Mouse (Mus musculus) MEL (cell line): Measurements from ENCODE around the gene Meiob. TPM values are rescaled to one million over a fixed set of nuclear protein-coding genes. Genes with fewer than 3 reads are reported as not detected.

Experiments used
- DNase-seq: peaks from one replicate; pipeline ENCODE4 v3.0.0; 2011; ENCODE audit warnings: low read depth, low spot score
- H3K27ac ChIP-seq: 2 replicates; pipeline ENCODE4 v1.5.1; 2012; ENCODE audit warnings: low read depth, mild to moderate bottlenecking, control low read depth, low read length, moderate library complexity; ENCODE audit not compliant: control insufficient read depth
- H3K27me3 ChIP-seq, 2 experiments: fragments of 150-350 bp in 1 of 2; sonication (generic) in 1 of 2; 2 replicates each; pipeline ENCODE4 v1.6.1; 2012; ENCODE audit warnings: low read length in 2 of 2, mild to moderate bottlenecking in 2 of 2, improper control_type of control experiment in 1 of 2, moderate library complexity in 1 of 2; ENCODE audit not compliant: insufficient read depth in 2 of 2, control insufficient read depth in 1 of 2
- H3K36me3 ChIP-seq, 2 experiments: 2 replicates each; pipeline ENCODE4 v1.6.1; 2012 to 2014; ENCODE audit warnings: low read length in 2 of 2, improper control_type of control experiment in 1 of 2, inconsistent platforms in 1 of 2, mild to moderate bottlenecking in 1 of 2; ENCODE audit not compliant: insufficient read depth in 2 of 2, control insufficient read depth in 1 of 2
- H3K4me1 ChIP-seq, 2 experiments: fragments of 150-350 bp in 1 of 2; sonication (generic) in 1 of 2; 2 replicates each; pipeline ENCODE4 v1.6.1; 2012; ENCODE audit warnings: low read length in 2 of 2, improper control_type of control experiment in 1 of 2, mild to moderate bottlenecking in 1 of 2; ENCODE audit not compliant: insufficient read depth in 2 of 2, control insufficient read depth in 1 of 2
- H3K4me3 ChIP-seq, 2 experiments: fragments of 150-350 bp in 1 of 2; sonication (generic) in 1 of 2; 2 replicates each; pipeline ENCODE4 v1.5.1; 2012; ENCODE audit warnings: low read depth in 2 of 2, low read length in 2 of 2, mild to moderate bottlenecking in 2 of 2, moderate library complexity in 2 of 2, control low read depth in 1 of 2, improper control_type of control experiment in 1 of 2; ENCODE audit not compliant: control insufficient read depth in 1 of 2, insufficient read depth in 1 of 2
- H3K79me2 ChIP-seq: 2 replicates; pipeline ENCODE4 v1.6.1; 2012; ENCODE audit warnings: mild to moderate bottlenecking, low read length, moderate library complexity; ENCODE audit not compliant: control insufficient read depth, poor library complexity, insufficient read depth
- H3K9ac ChIP-seq: 2 replicates; pipeline ENCODE4 v1.6.1; 2012; ENCODE audit warnings: low read depth, mild to moderate bottlenecking, control low read depth, low read length, moderate library complexity; ENCODE audit not compliant: control insufficient read depth, poor library complexity, severe bottlenecking
- H3K9me3 ChIP-seq: fragments of 150-350 bp; sonication (generic); replicated peaks from 2 replicates; pipeline ENCODE4 v1.6.1; 2012; ENCODE audit warnings: mild to moderate bottlenecking, low read length, improper control_type of control experiment, moderate library complexity; ENCODE audit not compliant: insufficient read depth
- CTCF ChIP-seq, 3 experiments: IDR thresholded peaks in 2 of 3; conservative IDR thresholded peaks in 1 of 3; 2 replicates each; pipeline ENCODE4 v1.5.1; 2011 to 2012; ENCODE audit warnings: low read length in 3 of 3, low read depth in 2 of 3, mild to moderate bottlenecking in 2 of 3, improper control_type of control experiment in 1 of 3, inconsistent platforms in 1 of 3, mixed read lengths in 1 of 3, moderate library complexity in 1 of 3; ENCODE audit not compliant: control insufficient read depth in 1 of 3, insufficient read depth in 1 of 3, poor library complexity in 1 of 3, severe bottlenecking in 1 of 3
- GATA1 ChIP-seq: IDR thresholded peaks from 2 replicates; pipeline ENCODE4 v1.6.1; 2011; ENCODE audit warnings: low read depth, low read length, improper control_type of control experiment
- JUND ChIP-seq: IDR thresholded peaks from 2 replicates; pipeline ENCODE4 v1.6.1; 2011; ENCODE audit warnings: low read depth, mild to moderate bottlenecking, improper control_type of control experiment, low read length
- KAT2A ChIP-seq: conservative IDR thresholded peaks from 2 replicates; pipeline ENCODE4 v1.6.1; 2012; ENCODE audit warnings: low read depth, low read length, improper control_type of control experiment, inconsistent platforms
- MAZ ChIP-seq: IDR thresholded peaks from 2 replicates; pipeline ENCODE4 v1.6.1; 2012; ENCODE audit warnings: low read depth, mild to moderate bottlenecking, inconsistent platforms, low read length, improper control_type of control experiment
- MXI1 ChIP-seq: IDR thresholded peaks from 2 replicates; pipeline ENCODE4 v1.6.1; 2011; ENCODE audit warnings: mild to moderate bottlenecking, low read depth, low read length, improper control_type of control experiment
- MYC ChIP-seq: IDR thresholded peaks from 2 replicates; pipeline ENCODE4 v1.6.1; 2011; ENCODE audit warnings: low read depth, mild to moderate bottlenecking, low read length, improper control_type of control experiment, moderate library complexity
- SIN3A ChIP-seq: IDR thresholded peaks from 2 replicates; pipeline ENCODE4 v1.6.1; 2012; ENCODE audit warnings: low read length, improper control_type of control experiment, inconsistent platforms
- SMC3 ChIP-seq: IDR thresholded peaks from 2 replicates; pipeline ENCODE4 v1.6.1; 2011; ENCODE audit warnings: low read depth, low read length, improper control_type of control experiment
- TAL1 ChIP-seq: IDR thresholded peaks from 2 replicates; pipeline ENCODE4 v1.6.1; 2012; ENCODE audit warnings: mild to moderate bottlenecking, inconsistent platforms, low read length, moderate library complexity, mixed read lengths
- TBP ChIP-seq: IDR thresholded peaks from 2 replicates; pipeline ENCODE4 v1.8.0; 2011; ENCODE audit warnings: low read depth, low read length, improper control_type of control experiment
- polyA plus RNA-seq, 2 experiments: library from polyadenylated mRNA; stranded (reverse) in 1 of 2; unstranded in 1 of 2; fragments of >175 nt in 1 of 2; fragments of >200 nt in 1 of 2; gene quantifications; 2 replicates each; pipeline versions ENCODE4 v1.2.1 to v1.2.4; 2012; ENCODE audit warnings: low replicate concordance in 2 of 2, low read depth in 1 of 2; ENCODE audit not compliant: insufficient read length in 2 of 2, insufficient read depth in 1 of 2, missing spikeins in 1 of 2
- total RNA-seq: library from RNA; depleted of rRNA; stranded (reverse); fragments of 300-350 nt; gene quantifications from 2 replicates; pipeline ENCODE4 v1.2.3, GENCODE M21; 2012

The Meiob gene
- total and polyA plus RNA-seq, 3 experiments, result 0.11 to 0.15 TPM; not detected in 1

DNA sequence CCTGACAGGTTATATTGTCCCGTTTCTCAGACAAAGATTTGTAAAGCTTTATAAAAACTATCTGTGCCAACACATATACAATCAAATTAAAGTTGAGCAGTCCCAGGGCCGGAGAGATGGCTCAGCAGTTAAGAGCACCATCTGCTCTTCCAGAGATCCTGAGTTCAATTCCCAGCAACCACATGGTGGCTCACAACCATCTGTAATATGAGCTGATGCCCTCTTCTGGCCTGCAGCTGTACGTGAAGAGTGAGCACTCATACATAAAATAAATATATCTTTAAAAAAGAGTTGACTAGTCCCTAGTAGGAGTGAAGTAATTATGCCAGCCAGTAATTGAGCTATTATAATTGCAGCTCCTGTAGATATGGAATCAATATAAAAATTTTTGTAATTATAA is 3.6 kb upstream of the Meiob start:
- no peak overlapping the region for H3K27ac ChIP-seq
- H3K36me3 ChIP-seq, result peaks cover 0 to 10% of the 10 kb centered on the region in 2 experiments; a peak in 2 of 4 replicates
- H3K27me3 ChIP-seq, result no peaks in the 10 kb centered on the region
- DNase-seq, result peak; percentile 55
- peaks cover 0 to 19% of the 10 kb centered on the region in 2 experiments; a peak in 2 of 4 replicates for H3K4me1 ChIP-seq
- H3K79me2 ChIP-seq, result no peaks in the 10 kb centered on the region; the same call in 1 of the 2 replicates
- TF ChIP-seq TBP (peak; percentile 47; the same call in 1 of the 2 replicates), CTCF (IDR thresholded peaks at IDR 0.05 in 2 of 3, conservative IDR thresholded peaks at IDR 0.05 in 1 of 3; ENCODE audit: control insufficient read depth in 1 of 3, insufficient read depth in 1 of 3, low read depth in 2 of 3, low read length in 3 of 3, poor library complexity in 1 of 3, severe bottlenecking in 1 of 3) (peak in 2 of 3 experiments; percentile 7 to 51; a peak in 2 of 6 replicates), SMC3 (peak; percentile 42), MYC (peak; percentile 60; the same call in 1 of the 2 replicates), TAL1 (no peak)
- no peak overlapping the region for H3K4me3 ChIP-seq
- no peak overlapping the region for H3K9ac ChIP-seq
- H3K9me3 ChIP-seq, result no peaks in the 10 kb centered on the region

DNA sequence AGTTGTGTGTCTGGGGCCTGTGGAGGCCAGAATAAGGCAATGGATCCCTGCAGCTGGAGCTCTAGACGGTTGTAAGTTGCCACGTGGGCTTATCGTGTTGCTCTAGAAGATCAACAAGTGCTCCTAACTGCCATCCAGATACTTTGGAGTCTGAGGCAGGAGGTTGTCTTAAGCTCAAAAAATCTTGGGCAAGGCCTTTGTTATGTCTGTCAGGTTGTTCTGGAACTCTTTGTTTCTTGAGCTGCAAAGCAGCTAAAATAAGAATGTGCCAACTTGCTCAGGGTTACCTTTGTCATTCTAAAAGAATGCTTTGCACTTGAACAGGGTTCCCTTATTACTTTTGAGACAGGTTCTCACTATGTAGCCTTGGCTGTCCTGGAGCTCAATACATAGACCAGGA is 7.1 kb downstream of the Meiob start:
- Histone ChIP-seq H3K27ac (no peak overlapping the region), H3K9me3 (no peaks in the 10 kb centered on the region), H3K79me2 (no peaks in the 10 kb centered on the region), H3K4me1 (no peaks in the 10 kb centered on the region), H3K36me3 (no peaks in the 10 kb centered on the region), H3K4me3 (no peak overlapping the region), H3K9ac (no peak overlapping the region), H3K27me3 (peaks cover 3 to 14% of the 10 kb centered on the region in 2 experiments)
- TF ChIP-seq MXI1 (no peak), GATA1 (no peak), MAZ (no peak)
- no peak for DNase-seq

DNA sequence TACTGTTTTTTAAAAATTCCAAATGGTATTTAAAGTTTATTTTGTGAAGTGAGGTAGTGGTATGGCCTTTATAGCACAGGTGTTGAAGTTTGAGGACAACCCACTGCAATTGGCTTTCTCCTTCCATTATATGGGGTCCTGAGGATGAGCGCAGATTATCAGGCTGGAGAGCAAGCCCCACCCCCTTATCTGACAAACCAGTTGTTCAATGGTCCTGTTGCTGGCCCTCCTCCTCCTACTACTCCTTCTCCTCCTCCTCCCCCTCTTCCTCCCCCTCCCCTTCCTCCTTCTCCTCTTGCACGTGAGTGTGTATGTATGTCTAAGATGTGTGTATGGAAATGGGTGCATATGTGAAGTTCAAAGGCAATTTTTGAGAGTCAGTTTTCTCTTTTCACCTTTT is 8.1 kb downstream of the Meiob start:
- Histone ChIP-seq H3K9ac (no peak overlapping the region), H3K9me3 (no peaks in the 10 kb centered on the region), H3K27me3 (peaks cover 3 to 12% of the 10 kb centered on the region in 2 experiments), H3K4me3 (no peak overlapping the region), H3K36me3 (no peaks in the 10 kb centered on the region), H3K4me1 (no peaks in the 10 kb centered on the region), H3K79me2 (no peaks in the 10 kb centered on the region), H3K27ac (no peak overlapping the region)
- TF ChIP-seq KAT2A, result no peak
- TF ChIP-seq JUND, result no peak
- TF ChIP-seq SIN3A, result no peak
- TF ChIP-seq TAL1, result no peak
- no peak for DNase-seq
